Mouse (Mus musculus) adrenal gland, postnatal 36 days (tissue): ENCODE measurements around the gene Sox30. TPM values are rescaled to one million over a fixed set of nuclear protein-coding genes. Genes with fewer than 3 reads are reported as not detected.

ENCODE experiments used
- DNase-seq, 2 experiments: peaks; one replicate each; pipeline ENCODE4 v3.0.0; 2021; ENCODE audit warnings: mixed read lengths in 1 of 2
- total RNA-seq, 2 experiments: library from RNA; stranded (reverse); gene quantifications; 2 replicates each; pipeline ENCODE4 v1.2.3; 2021

Gene Sox30
- total RNA-seq, 2 experiments from 2014 or later = 0.36 TPM; not detected in 1

- peak; percentile 56 to 73 for DNase-seq
Observed at GRCm38 (mm10) chr11:46055896-46056769, 76.0 kb downstream of the Sox30 start, which contains the start of gene Adam19. Gene Adam19, plus strand, starts transcription at chr11:46055992.

GRCm38 (mm10) chr11:46056770-46057411, 76.8 kb downstream of the Sox30 start:
- peak in 1 of 2 experiments; percentile 27 for DNase-seq

- no peak for DNase-seq
Observed at GRCm38 (mm10) chr11:46058011-46058410, 77.9 kb downstream of the Sox30 start.

- DNase-seq = no peak
Observed at GRCm38 (mm10) chr11:46058916-46059315, 78.8 kb downstream of the Sox30 start.

- DNase-seq = peak; percentile 34 to 54
Observed at GRCm38 (mm10) chr11:46059887-46060650, 80.0 kb downstream of the Sox30 start.

- DNase-seq = no peak
Observed at GRCm38 (mm10) chr11:46060651-46061020, 80.5 kb downstream of the Sox30 start.

GRCm38 (mm10) chr11:46061776-46062445, 81.8 kb downstream of the Sox30 start:
- no peak for DNase-seq

- DNase-seq = no peak
Observed at GRCm38 (mm10) chr11:46062569-46062968, 82.5 kb downstream of the Sox30 start.

GRCm38 (mm10) chr11:46062993-46063731, 83.1 kb downstream of the Sox30 start:
- peak; percentile 27 to 43 for DNase-seq

- peak; percentile 55 to 59 for DNase-seq
Observed at GRCm38 (mm10) chr11:46064767-46065166, 84.7 kb downstream of the Sox30 start.

GRCm38 (mm10) chr11:46065201-46066011, 85.3 kb downstream of the Sox30 start:
- peak; percentile 83 to 88 for DNase-seq

Other genes with a start within 250 kb of the Sox30 start
- 10 to 100 TPM; 74.1 to 92.9 TPM for gene Clint1, start 128.3 kb upstream of the Sox30 start, total RNA-seq
- 10 to 100 TPM; 12.8 to 16.7 TPM for gene Lsm11, start 35.4 kb upstream of the Sox30 start, total RNA-seq
- 10 to 100 TPM; 14.6 to 18.2 TPM for gene Thg1l, start 24.8 kb upstream of the Sox30 start, total RNA-seq
- 1 to 10 TPM; 1.4 to 1.7 TPM for gene Gm12166, start 72.0 kb downstream of the Sox30 start, total RNA-seq
- gene Adam19, start 75.7 kb downstream of the Sox30 start, total RNA-seq = 1 to 10 TPM; 5.7 to 5.8 TPM
- gene Nipal4, start 186.2 kb downstream of the Sox30 start, total RNA-seq = not detected